Mouse (Mus musculus): ENCODE data around the gene Gucy1a1.

- no peak for TF ChIP-seq CTCF (IDR thresholded peaks at IDR 0.05; ENCODE audit: extremely low read depth, insufficient read depth, low read length)
- TF ChIP-seq POLR2A (IDR thresholded peaks at IDR 0.05; ENCODE audit: extremely low read depth, insufficient read depth, low read length): no peak
Measured at GRCm38 (mm10) chr3:82185626-82186025, 40.0 kb upstream of the Gucy1a1 start.

Data from cortical plate, adult 2 months (tissue).